Mouse (Mus musculus): ENCODE measurements around the gene Gm37240. TPM values are rescaled to one million over a fixed set of nuclear protein-coding genes. Genes with fewer than 3 reads are reported as not detected.

Gm37240 gene
- polyA plus RNA-seq, 1 experiment from 2014 or later: 3.3 TPM

DNA sequence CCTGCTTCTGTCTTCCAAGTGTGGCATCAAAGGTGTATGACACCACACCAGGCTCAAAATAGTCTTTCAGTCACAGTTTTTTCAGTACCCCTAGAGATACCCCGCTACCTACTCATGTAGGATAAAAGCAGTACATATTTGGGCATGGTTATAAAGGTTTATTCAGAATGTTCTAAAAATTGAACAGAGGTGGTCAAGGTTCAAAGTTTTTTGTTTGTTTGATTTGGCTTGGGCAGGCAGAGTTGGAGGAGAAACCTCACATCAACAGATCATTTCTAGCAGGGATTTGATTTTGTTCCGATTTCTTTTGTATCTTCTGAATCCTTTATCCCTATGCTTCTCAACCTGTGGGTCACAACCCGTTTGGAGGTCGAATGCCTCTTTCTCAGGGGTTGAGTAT is 690.7 kb downstream of the Gm37240 start:
- no peak overlapping the region for H3K4me2 ChIP-seq (replicated peaks; ENCODE audit: low read depth)
- no peaks in the 10 kb centered on the region for H3K27me3 ChIP-seq (replicated peaks; ENCODE audit: control insufficient read depth, insufficient read depth, low read length)
- no peak for TF ChIP-seq CTCF (IDR thresholded peaks at IDR 0.05; ENCODE audit: low read depth)
- 82% methylated on average over 4 of the region's 4 CpGs for WGBS
- H3K27ac ChIP-seq (ENCODE audit: low read depth, low read length): no peak overlapping the region
- H3K36me3 ChIP-seq (ENCODE audit: control insufficient read depth, insufficient read depth): no peaks in the 10 kb centered on the region
- H3K9me3 ChIP-seq (ENCODE audit: control insufficient read depth): no peaks in the 10 kb centered on the region
- no peak overlapping the region for H3K9ac ChIP-seq (ENCODE audit: low read depth, low read length)
- no peak for ATAC-seq
- H3K4me1 ChIP-seq (replicated peaks; ENCODE audit: control insufficient read depth, insufficient read depth, low read length): peaks cover 4% of the 10 kb centered on the region; the same call in 1 of the 2 replicates
- H3K4me3 ChIP-seq (ENCODE audit: low read depth, low read length): no peak overlapping the region

GRCm38 (mm10) chr3:85195068-85195481 is 692.2 kb downstream of the Gm37240 start:
- WGBS: 61% methylated on average over 8 of the region's 8 CpGs
- TF ChIP-seq CTCF (IDR thresholded peaks at IDR 0.05; ENCODE audit: low read depth): no peak
- ATAC-seq: no peak
- Histone ChIP-seq H3K9ac (ENCODE audit: low read depth, low read length) (no peak overlapping the region), H3K4me3 (ENCODE audit: low read depth, low read length) (no peak overlapping the region), H3K4me1 (replicated peaks; ENCODE audit: control insufficient read depth, insufficient read depth, low read length) (peaks cover 4% of the 10 kb centered on the region; the same call in 1 of the 2 replicates), H3K27me3 (replicated peaks; ENCODE audit: control insufficient read depth, insufficient read depth, low read length) (no peaks in the 10 kb centered on the region), H3K4me2 (replicated peaks; ENCODE audit: low read depth) (peak overlapping the region; percentile 30), H3K36me3 (ENCODE audit: control insufficient read depth, insufficient read depth) (no peaks in the 10 kb centered on the region), H3K9me3 (ENCODE audit: control insufficient read depth) (no peaks in the 10 kb centered on the region), H3K27ac (ENCODE audit: low read depth, low read length) (no peak overlapping the region)

DNA sequence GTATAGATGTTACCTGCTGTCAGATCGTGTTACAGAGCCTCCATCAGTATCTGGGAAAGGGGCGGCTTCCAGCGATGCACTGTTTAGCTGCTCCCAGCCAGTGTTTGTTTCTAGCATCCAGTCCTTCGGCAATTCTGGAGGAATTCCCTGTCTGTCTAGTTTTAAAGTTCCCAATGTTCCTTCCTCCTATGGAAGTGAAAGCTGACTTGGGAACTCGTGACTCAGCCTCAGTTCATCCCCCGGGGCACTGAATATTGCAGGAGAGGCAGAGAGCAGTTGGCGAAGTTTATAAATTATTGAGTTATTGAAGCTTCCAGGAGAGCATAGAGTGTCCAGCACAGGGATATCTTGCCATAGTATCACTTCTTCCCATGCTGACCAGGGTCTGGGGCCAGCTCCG is 697.5 kb downstream of the Gm37240 start:
- no peaks in the 10 kb centered on the region for H3K27me3 ChIP-seq (replicated peaks; ENCODE audit: control insufficient read depth, insufficient read depth, low read length)
- ATAC-seq: no peak
- H3K9me3 ChIP-seq (ENCODE audit: control insufficient read depth): no peaks in the 10 kb centered on the region
- H3K36me3 ChIP-seq (ENCODE audit: control insufficient read depth, insufficient read depth): no peaks in the 10 kb centered on the region
- 66% methylated on average over 8 of the region's 8 CpGs for WGBS
- H3K4me2 ChIP-seq (replicated peaks; ENCODE audit: low read depth): no peak overlapping the region
- no peak overlapping the region for H3K27ac ChIP-seq (ENCODE audit: low read depth, low read length)
- H3K9ac ChIP-seq (ENCODE audit: low read depth, low read length): no peak overlapping the region
- H3K4me1 ChIP-seq (replicated peaks; ENCODE audit: control insufficient read depth, insufficient read depth, low read length): no peaks in the 10 kb centered on the region
- no peak overlapping the region for H3K4me3 ChIP-seq (ENCODE audit: low read depth, low read length)
- TF ChIP-seq CTCF (IDR thresholded peaks at IDR 0.05; ENCODE audit: low read depth): no peak

GRCm38 (mm10) chr3:85188364-85188763 is 699.0 kb downstream of the Gm37240 start:
- no peaks in the 10 kb centered on the region for H3K9me3 ChIP-seq (ENCODE audit: control insufficient read depth)
- no peaks in the 10 kb centered on the region for H3K4me1 ChIP-seq (replicated peaks; ENCODE audit: control insufficient read depth, insufficient read depth, low read length)
- no peak for TF ChIP-seq CTCF (IDR thresholded peaks at IDR 0.05; ENCODE audit: low read depth)
- no peak overlapping the region for H3K27ac ChIP-seq (ENCODE audit: low read depth, low read length)
- H3K36me3 ChIP-seq (ENCODE audit: control insufficient read depth, insufficient read depth): no peaks in the 10 kb centered on the region
- no peak for ATAC-seq
- H3K4me3 ChIP-seq (ENCODE audit: low read depth, low read length): no peak overlapping the region
- no peak overlapping the region for H3K4me2 ChIP-seq (replicated peaks; ENCODE audit: low read depth)
- WGBS: 40% methylated on average over 5 of the region's 5 CpGs
- H3K27me3 ChIP-seq (replicated peaks; ENCODE audit: control insufficient read depth, insufficient read depth, low read length): no peaks in the 10 kb centered on the region
- no peak overlapping the region for H3K9ac ChIP-seq (ENCODE audit: low read depth, low read length)

DNA sequence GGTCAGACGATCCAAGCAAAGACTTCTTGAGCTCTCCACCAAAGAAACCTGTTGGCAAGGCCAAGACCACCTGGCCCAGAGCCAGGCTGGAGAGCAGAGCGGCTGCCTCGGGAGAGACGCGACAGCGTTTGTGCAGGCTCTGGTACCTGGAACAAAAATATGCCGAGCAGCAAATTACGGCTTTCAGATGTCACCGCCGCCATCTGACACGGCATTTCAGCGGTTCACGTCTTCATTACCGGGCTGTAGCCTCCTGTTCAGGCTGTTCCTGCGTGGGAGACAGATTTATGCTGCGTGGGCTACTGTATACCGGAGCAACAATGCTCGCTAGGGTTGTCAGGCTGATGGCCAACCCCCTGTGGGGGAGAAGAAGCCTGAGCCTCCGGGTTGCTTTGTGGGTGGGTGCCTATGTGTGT is 700.6 kb downstream of the Gm37240 start:
- Histone ChIP-seq H3K27me3 (replicated peaks; ENCODE audit: control insufficient read depth, insufficient read depth, low read length) (no peaks in the 10 kb centered on the region), H3K4me3 (ENCODE audit: low read depth, low read length) (no peak overlapping the region), H3K4me2 (replicated peaks; ENCODE audit: low read depth) (no peak overlapping the region), H3K4me1 (replicated peaks; ENCODE audit: control insufficient read depth, insufficient read depth, low read length) (no peaks in the 10 kb centered on the region), H3K27ac (ENCODE audit: low read depth, low read length) (no peak overlapping the region), H3K9ac (ENCODE audit: low read depth, low read length) (no peak overlapping the region), H3K36me3 (ENCODE audit: control insufficient read depth, insufficient read depth) (no peaks in the 10 kb centered on the region), H3K9me3 (ENCODE audit: control insufficient read depth) (no peaks in the 10 kb centered on the region)
- no peak for ATAC-seq
- WGBS: 64% methylated on average over 19 of the region's 19 CpGs
- no peak for TF ChIP-seq CTCF (IDR thresholded peaks at IDR 0.05; ENCODE audit: low read depth)

- WGBS: 25% methylated on average over 12 of the region's 12 CpGs
- no peak for ATAC-seq
- H3K4me3 ChIP-seq (ENCODE audit: low read depth, low read length): no peak overlapping the region
- no peaks in the 10 kb centered on the region for H3K4me1 ChIP-seq (replicated peaks; ENCODE audit: control insufficient read depth, insufficient read depth, low read length)
- no peaks in the 10 kb centered on the region for H3K36me3 ChIP-seq (ENCODE audit: control insufficient read depth, insufficient read depth)
- no peak overlapping the region for H3K27ac ChIP-seq (ENCODE audit: low read depth, low read length)
- H3K4me2 ChIP-seq (replicated peaks; ENCODE audit: low read depth): no peak overlapping the region
- H3K27me3 ChIP-seq (replicated peaks; ENCODE audit: control insufficient read depth, insufficient read depth, low read length): no peaks in the 10 kb centered on the region
- no peak overlapping the region for H3K9ac ChIP-seq (ENCODE audit: low read depth, low read length)
- no peak for TF ChIP-seq CTCF (IDR thresholded peaks at IDR 0.05; ENCODE audit: low read depth)
- no peaks in the 10 kb centered on the region for H3K9me3 ChIP-seq (ENCODE audit: control insufficient read depth)
Measured at GRCm38 (mm10) chr3:85185827-85186226, 701.5 kb downstream of the Gm37240 start.

- Histone ChIP-seq H3K36me3 (ENCODE audit: control insufficient read depth, insufficient read depth) (no peaks in the 10 kb centered on the region), H3K4me2 (replicated peaks; ENCODE audit: low read depth) (no peak overlapping the region), H3K4me1 (replicated peaks; ENCODE audit: control insufficient read depth, insufficient read depth, low read length) (no peaks in the 10 kb centered on the region), H3K9me3 (ENCODE audit: control insufficient read depth) (no peaks in the 10 kb centered on the region), H3K4me3 (ENCODE audit: low read depth, low read length) (no peak overlapping the region), H3K9ac (ENCODE audit: low read depth, low read length) (no peak overlapping the region), H3K27me3 (replicated peaks; ENCODE audit: control insufficient read depth, insufficient read depth, low read length) (no peaks in the 10 kb centered on the region), H3K27ac (ENCODE audit: low read depth, low read length) (no peak overlapping the region)
- no peak for TF ChIP-seq CTCF (IDR thresholded peaks at IDR 0.05; ENCODE audit: low read depth)
- ATAC-seq: no peak
- WGBS: 47% methylated on average over 11 of the region's 11 CpGs
Measured at GRCm38 (mm10) chr3:85184916-85185315, 702.4 kb downstream of the Gm37240 start.

Data from intestine, postnatal 0 days (tissue).